Mouse (Mus musculus) gastrocnemius, adult 18-20 months (tissue): ENCODE data around the gene Zbtb24. TPM values are rescaled to one million over a fixed set of nuclear protein-coding genes. Genes with fewer than 3 reads are reported as not detected.
A peak's percentile ranks its signal among the peaks of the same experiment; 100 is the strongest.
"Not testable (repeated sequence)": the region's sequence is repeated elsewhere in the genome, so short reads cannot be mapped to it uniquely, and the experiment has no call there.

Source experiments
- DNase-seq: peaks from one replicate; pipeline ENCODE4 v3.0.0; 2021; ENCODE audit warnings: low spot score
- long read RNA-seq, 2 experiments: library from polyadenylated mRNA; stranded (forward); transcript quantifications; one replicate each; pipeline ENCODE4 v2.0.0; 2021
- total RNA-seq, 2 experiments: library from RNA; stranded (reverse); gene quantifications; 2 replicates each; pipeline ENCODE4 v1.2.3; 2021

Zbtb24 gene
- 1 to 10 TPM; 4.6 to 5.0 TPM for total RNA-seq
- long read RNA-seq, experiment 1, partial matches to known transcripts = 1 of 5 reads
- long read RNA-seq, experiment 1, other reads (novel, unspliced or antisense) = 0 of 5 reads
- long read RNA-seq, experiment 2, partial matches to known transcripts = 0 of 4 reads
- long read RNA-seq, experiment 2, other reads (novel, unspliced or antisense) = 1 of 4 reads

DNA sequence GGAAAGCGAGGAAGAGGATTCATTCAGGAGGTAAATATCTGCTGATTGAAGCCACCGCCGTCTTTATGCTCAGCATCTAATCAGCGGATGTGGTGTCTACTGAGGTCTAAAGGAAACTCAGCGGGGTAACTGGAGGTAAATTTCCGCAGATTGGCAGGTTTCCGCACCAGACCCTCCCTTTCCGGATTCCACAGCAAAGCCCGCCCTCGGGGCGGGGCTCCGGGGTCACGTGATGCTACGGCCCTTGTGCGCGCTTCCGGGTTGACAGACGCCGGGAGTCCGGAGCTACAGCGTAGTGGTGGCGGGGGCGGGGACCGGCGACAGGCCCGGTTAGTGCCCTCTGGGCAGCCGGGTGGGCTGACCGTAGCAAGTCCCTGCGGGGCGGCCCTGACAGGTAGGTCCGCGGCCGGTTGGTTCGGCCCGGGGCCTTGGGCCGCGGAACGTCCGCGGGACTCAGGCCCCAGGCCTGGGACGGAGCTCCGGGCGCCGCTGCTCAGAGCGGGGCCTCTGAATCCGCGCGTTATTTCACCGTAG is at the start of gene Zbtb24:
Gene Zbtb24 (plus strand): TSS at position 247 of the 534 bp plus-strand sequence.
- peak; percentile 94 for DNase-seq

DNA sequence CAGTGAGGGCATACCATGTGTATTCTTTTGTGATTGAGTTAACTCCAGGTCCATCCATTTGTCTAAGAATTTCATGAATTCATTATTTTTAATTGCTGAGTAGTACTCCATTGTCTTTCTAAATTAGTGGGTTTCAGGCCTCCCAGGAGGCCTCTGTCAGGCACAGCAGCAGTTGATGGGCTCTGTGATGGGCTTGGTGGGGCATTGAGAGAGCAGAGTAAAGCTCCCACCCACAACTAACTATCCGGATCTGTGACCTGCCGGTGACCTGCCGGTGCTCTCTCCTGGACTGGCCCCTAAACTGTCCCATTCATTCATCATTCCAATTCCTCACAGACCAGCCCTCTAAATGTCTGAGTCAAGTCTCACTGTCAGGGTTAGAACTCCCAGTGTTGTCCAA is 49.1 kb upstream of the Zbtb24 start:
- DNase-seq = no peak

- DNase-seq = no peak
Measured at GRCm38 (mm10) chr10:41403364-41403763, 46.8 kb upstream of the Zbtb24 start.

- no peak for DNase-seq
Measured at GRCm38 (mm10) chr10:41403893-41404612, 46.1 kb upstream of the Zbtb24 start.

DNA sequence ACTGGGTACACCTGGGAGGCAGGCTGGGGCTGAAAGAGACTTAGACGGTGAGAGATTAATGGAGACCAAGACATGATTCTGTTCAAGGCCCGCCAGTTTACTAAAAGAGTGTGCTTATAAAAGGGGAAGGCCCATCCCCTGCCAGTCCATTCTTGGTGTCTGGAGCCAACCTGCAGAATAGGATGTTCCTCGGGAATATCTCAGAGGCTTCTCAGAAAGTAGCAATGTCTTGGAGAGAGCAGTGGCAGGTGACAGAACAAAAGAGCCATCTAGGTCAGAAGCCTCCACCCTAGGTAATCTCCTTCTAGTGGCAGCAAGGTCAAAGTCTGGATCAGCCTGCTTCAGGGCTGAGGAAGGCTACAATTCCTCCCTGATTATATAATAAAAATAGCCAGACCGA is 40.0 kb upstream of the Zbtb24 start:
- not testable (repeated sequence) for DNase-seq

DNA sequence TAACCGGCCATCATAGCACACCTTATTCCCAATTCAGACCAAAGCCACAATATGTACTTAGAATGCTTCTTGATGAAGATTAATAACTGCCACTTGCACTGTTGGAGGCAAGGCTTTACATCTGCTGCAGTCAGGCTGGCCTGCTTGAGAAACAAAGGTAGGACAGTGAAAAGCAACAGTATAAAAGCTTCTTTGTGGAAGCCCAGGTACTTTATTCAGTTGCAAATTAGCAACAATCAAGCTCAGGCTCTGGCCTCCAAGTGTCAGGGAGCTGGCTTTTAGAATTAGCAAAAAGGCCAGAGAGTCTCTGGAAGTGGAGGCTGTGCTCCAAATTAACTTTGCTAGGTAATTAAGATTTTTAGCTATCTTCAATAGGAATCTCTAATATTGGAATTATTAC is 39.4 kb upstream of the Zbtb24 start:
- DNase-seq = not testable (repeated sequence)

- DNase-seq = not testable (repeated sequence)
Measured at GRCm38 (mm10) chr10:41413471-41413870, 36.7 kb upstream of the Zbtb24 start.

- DNase-seq = not testable (repeated sequence)
Measured at GRCm38 (mm10) chr10:41415368-41415767, 34.8 kb upstream of the Zbtb24 start.

- DNase-seq = no peak
Measured at GRCm38 (mm10) chr10:41420496-41421200, 29.5 kb upstream of the Zbtb24 start.

GRCm38 (mm10) chr10:41423681-41424080 is 26.5 kb upstream of the Zbtb24 start:
- no peak for DNase-seq

GRCm38 (mm10) chr10:41426368-41426767 is 23.8 kb upstream of the Zbtb24 start:
- DNase-seq = no peak

DNA sequence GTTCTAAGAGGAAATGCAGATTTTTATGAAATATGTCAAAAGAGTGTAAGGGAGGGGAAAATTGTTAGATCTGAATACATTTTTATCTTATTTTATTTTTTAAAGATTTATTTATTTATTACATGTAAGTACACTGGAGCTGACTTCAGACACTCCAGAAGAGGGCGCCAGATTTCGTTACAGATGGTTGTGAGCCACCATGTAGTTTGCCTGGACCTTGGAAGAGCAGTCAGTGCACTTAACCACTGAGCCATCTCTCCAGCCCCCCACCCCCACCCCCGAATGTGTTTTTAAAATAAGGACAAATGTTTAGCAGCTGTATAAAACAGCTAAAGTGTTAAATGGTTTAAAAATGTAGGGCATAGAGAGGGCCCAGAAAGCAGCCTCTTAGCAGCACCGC is 15.6 kb upstream of the Zbtb24 start:
- DNase-seq = peak; percentile 57

DNA sequence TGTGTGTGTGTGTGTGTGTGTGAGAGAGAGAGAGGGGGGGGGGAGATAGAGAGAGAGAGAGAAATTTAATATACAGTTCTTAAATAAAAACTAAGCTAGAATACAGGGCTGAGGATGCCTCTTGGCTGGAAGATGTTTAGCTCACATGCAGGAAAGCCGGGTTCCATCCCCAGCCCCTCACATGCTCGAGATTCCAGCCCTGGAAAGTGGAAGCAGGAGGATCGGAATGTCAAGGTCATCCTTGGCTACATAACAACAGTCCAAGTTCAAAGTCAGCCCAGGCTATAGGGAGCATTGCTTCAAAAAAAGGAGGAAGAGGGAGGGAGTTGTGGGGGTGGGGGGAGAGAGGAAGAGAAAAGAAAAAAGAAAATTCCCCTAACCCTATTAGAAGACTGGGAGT is 15.0 kb upstream of the Zbtb24 start:
- DNase-seq = no peak

DNA sequence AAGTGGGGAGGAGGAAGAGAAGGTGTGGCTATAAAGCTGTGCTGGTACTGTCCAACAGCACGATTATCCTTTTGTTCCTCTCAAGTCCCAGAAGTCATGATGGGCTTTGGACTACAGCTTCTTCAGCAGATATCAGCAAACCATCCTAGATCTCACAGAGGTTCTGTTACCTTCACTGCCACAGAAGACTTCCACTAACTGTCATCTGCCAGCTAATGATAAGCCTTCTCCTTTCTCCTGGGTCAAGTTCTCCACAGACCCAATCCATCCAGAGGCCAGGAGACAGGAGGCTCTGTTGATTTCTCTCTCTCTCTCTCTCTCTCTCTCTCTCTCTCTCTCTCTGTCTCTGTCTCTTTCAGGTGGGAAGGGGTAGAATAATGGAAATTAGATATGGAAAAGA is 2.0 kb upstream of the Zbtb24 start:
- DNase-seq = no peak

DNA sequence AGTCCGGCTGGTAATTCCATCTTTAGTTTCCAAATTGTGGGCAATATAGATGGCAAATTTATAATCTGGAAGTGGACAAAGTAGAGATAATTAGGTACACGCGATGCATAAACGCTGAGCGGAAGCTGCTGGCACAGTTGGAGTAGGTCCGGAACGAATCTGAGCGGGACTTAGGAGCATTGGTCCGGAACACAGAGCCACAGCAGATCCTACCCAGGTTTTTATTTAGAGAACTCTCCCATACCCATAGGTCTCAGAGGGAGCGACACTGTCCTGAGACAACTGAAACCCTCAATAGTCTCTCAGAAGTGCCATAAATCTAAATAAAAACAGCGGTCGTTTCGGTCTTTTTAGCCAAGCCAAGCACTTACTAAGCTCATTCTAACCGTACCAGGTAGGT is 499 bp upstream of the Zbtb24 start:
- DNase-seq = no peak

- no peak for DNase-seq
Measured at GRCm38 (mm10) chr10:41450780-41451522, 768 bp downstream of the Zbtb24 start.

GRCm38 (mm10) chr10:41451656-41452055 is 1.5 kb downstream of the Zbtb24 start:
- no peak for DNase-seq

GRCm38 (mm10) chr10:41452791-41453190 is 2.6 kb downstream of the Zbtb24 start:
- no peak for DNase-seq

DNA sequence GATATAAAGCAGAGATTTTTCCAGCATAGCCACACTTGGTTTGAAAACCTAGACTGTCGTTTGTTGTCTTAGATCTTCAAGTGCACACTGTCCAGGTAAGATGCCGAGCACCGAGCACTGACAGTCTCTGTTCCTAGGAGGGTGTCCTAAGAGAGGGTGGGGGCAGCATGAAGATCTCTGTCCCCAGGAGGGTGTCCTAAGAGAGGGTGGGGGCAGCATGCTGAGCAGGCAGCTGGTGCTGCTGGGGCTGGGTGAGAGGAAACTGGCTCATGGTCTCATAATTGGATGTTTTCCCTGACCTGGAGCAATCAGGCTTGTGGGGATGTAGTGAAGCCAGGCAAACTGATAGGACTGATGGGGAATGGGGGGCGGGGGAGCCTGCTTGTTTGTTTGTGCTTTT is 9.8 kb downstream of the Zbtb24 start:
- no peak for DNase-seq

- no peak for DNase-seq
Measured at GRCm38 (mm10) chr10:41460501-41460900, 10.3 kb downstream of the Zbtb24 start.

- no peak for DNase-seq
Measured at GRCm38 (mm10) chr10:41461057-41461722, 11.0 kb downstream of the Zbtb24 start.
